Mouse (Mus musculus): ENCODE measurements around the gene Foxa2.

DNA sequence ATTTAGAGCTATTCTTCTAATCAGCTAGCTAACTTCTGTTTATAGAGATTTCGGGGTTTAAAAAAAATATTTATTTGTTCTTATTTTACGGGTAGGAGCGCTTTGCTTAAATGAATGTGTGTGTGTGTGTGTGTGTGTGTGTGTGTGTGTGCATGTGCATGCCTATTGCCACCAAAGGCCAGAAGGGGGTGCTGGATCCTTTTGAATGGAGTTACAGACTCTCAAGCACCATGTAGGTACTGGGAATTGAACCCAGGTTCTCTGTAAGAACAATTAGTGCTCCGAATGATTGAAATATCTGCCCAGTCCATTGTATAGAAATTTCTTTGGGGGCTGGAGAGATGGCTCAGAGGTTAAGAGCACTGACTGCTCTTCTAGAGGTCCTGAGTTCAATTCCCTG lies 37.7 kb downstream of the Foxa2 start:
- TF ChIP-seq CTCF (conservative IDR thresholded peaks at IDR 0.05; ENCODE audit: low read length) (no peak), NANOG (IDR thresholded peaks at IDR 0.05; ENCODE audit: borderline replicate concordance, low read length) (no peak)

Measured in E14TG2a.4 (cell line).